Mouse (Mus musculus) hematopoietic stem cell, adult 5-6 weeks (primary cell): Measurements from ENCODE around the gene Slc35a1. TPM values are rescaled to one million over a fixed set of nuclear protein-coding genes. Genes with fewer than 3 reads are reported as not detected.
"Not testable (repeated sequence)": the region's sequence is repeated elsewhere in the genome, so short reads cannot be mapped to it uniquely, and the experiment has no call there.

Experiments used
- ATAC-seq, 2 experiments: fragments of 125-278 bp in 1 of 2; replicated peaks in 1 of 2; 2 replicates each; pipeline ENCODE4 v1.8.0; 2016 to 2017; ENCODE audit warnings: inconsistent platforms in 2 of 2, mild to moderate bottlenecking in 2 of 2, moderate number of reproducible peaks in 2 of 2, low read depth in 1 of 2, moderate TSS enrichment in 1 of 2; ENCODE audit not compliant: low FRiP score in 2 of 2, poor library complexity in 2 of 2, severe bottlenecking in 2 of 2, insufficient read depth in 1 of 2, low TSS enrichment in 1 of 2
- total RNA-seq: library from RNA; stranded (forward); fragments of 172-1452, 232-1000 nt; gene quantifications from 2 replicates; pipeline ENCODE4 v1.2.3, GENCODE M21; 2017

Gene Slc35a1
- total RNA-seq: 42.3 and 44.1 TPM in 2 replicates

DNA sequence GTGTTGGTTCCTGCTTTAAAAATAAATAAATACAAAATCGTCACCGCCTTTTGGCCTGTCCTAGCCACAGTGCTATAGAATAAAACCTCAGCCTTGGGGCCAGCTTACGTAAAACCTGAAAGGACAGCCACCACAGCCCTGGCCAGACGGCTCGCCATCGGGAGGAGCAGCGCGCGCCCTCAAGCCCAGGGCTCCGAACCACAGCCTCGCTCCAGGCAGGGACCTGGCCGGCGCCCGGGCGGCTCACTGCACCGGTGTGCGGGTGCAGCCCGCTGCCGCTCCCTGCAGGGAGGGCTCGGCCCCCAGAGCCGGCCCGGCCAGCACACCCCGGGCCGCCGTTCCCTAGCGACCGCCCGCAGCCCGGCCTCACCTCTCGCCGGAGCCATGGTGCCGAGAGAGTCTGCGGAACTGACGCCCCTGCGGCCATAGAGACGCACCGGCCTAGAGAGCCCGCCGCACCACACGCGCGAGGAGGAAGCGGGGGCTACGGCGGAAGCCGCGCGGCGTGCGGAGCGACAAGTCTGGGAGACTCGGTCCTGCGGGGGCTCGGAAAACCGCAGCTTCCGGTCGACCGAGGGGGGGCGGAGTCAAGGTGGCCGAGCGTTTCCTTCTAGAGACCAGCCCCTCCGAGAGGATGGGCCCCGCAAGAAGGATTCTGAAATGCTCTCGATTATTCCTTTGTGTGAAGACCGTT, at the start of gene Slc35a1:
Gene Slc35a1, minus strand, starts transcription at position 565 of the 694 bp plus-strand sequence.
- peak; percentile 97 for ATAC-seq

DNA sequence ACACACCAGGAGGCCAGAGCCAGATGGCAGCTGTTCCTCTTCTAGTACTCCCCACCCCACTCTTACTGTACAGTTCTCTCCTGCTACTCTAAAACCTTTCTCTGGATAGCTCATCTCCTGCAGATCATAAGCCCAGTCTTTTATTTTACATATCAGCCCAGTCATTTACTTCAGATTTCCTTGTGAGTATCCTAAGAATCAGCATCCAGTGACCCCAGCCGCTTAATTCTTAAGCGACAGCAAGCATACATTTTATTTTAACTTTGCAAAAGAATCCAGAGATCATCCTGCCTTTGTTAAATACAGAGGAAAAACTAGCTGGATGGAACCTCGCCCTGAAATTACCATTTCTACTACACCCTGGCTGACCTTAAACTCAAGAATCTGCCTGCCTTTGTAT, 47.2 kb upstream of the Slc35a1 start:
- ATAC-seq: no peak

DNA sequence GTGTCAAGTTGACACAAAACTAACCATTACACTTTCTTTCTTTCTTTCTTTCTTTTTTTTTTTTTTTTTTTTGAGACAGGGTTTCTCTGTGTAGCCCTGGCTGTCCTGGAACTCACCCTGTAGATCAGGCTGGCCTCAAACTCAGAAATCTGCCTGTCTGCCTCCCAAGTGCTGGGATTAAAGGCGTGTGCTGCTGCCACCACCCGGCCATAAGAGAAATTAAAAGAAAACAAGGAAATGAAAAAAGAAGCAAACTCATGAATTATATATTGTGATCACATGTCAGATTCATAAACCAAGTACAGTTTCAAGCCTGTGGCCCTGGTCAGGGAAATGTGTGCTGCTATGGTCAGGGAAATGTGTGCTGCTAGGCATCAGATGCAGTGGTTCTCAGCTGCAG, 46.2 kb upstream of the Slc35a1 start:
- ATAC-seq: not testable (repeated sequence)

DNA sequence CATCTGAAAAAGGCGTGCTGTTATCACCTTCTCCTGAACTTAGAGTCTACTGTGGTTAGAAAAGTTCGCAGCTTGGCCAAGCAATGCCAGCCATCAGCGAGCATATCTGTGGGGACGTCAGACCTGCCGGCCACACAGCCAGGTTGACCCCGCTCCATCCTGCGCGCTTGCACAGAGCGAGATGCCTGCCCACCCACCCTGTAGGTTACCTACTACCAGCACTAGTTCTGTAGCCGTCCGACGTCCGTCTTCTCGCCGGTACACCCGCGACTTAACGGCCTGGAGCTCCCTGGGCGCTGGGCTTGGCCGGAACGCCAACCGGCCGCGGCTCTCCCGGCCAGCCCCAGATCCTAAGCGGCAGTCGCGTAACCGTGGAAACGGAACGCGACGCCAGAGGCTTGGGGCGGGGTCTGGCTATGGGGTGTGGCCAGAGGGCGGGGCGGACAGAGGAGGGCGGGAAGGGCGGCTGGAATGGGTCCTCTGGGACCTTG, 42.7 kb upstream of the Slc35a1 start, which contains the start of gene Cfap206:
Gene Cfap206, minus strand, starts transcription at position 356 of the 491 bp plus-strand sequence.
- ATAC-seq: peak; percentile 93 to 95

DNA sequence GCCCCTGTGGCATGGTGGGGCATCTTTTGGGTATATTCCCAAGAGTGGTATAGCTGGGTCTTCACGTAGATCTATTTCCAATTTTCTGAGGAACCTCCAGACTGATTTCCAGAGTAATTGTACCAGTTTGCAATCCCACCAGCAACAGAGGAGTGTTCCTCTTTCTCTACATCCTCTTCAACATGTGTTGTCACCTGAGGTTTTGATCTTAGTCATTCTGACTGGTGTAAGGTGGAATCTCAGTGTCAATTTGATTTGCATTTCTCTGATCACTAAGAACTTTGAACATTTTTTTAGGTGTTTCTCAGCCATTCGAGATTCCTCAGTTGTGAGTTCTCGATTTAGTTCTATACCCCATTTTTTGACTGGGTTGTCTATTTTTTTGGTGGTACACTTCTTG, 38.5 kb upstream of the Slc35a1 start:
- not testable (repeated sequence) for ATAC-seq

DNA sequence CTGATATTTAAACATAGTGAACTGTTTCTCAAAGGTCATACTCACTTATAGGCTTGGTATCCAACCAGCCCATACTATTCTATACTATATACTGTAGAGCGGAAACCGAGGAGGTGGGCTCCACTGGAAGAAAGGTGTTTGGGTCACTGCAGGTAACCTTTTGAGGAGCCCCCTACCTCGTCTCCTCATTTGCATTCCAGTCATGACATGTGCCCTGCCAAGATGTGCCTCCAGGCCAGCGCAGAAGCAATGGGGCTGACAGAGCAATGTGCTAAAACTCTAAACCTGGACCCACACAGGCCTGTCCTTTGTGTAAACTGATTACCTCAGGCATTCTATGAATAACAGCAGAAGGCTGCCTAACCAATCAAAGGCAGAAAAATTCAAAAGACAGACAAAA, 37.1 kb upstream of the Slc35a1 start:
- ATAC-seq: no peak

DNA sequence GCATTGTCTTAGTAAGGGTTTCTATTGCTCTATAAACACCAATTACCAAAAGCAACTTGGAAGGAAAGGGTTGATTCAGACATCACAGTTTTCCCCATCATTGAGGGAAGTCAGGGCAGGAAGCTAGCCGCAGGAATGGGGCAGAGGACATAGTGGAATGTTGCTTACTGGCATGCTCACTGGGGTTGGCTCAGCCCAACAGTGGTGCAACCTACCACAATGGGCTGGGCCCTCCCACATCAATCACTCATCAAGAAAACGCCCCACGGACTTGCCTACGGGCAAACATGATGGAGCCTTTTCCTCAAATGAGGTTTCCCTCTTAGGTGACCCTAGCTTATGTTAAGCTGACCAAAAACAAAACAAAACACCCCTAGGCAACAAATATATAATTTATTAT, 35.9 kb upstream of the Slc35a1 start:
- ATAC-seq: no peak

DNA sequence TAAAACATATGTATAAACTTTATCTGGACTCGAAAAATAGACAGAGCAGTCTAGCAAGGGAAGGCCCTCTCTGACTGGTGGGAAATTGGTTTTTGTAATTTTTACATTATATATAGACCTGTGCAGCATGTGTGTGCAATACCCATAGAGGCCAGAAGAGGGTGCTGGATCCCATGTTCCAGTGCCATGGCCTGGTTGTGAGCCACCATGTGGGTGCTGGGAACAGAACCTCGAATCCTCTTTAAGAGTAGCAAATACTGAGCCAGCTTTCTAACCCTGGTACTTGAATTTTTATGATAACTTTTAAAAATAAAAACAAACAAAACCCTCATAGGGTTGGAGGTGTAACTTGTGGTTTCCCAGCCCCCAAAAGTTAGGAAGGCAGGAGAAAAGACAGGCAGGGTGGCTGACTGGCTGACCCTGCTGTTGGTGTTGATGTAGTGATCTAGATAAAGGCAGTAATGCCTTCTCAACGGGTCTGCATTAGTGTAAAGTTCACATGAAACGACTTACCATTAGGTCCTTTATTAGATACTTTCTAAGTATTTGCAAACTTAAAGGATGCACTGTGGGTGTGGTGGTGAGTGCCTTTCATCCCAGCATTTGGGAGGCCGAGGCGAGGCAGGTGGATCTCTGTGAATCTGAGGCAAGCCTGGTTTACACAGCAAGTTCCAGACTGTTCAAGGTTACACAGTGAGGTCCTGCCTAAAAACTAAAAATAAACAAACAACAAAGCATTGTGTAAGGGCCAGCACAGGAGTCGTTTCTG, 33.1 kb upstream of the Slc35a1 start:
- ATAC-seq: no peak

DNA sequence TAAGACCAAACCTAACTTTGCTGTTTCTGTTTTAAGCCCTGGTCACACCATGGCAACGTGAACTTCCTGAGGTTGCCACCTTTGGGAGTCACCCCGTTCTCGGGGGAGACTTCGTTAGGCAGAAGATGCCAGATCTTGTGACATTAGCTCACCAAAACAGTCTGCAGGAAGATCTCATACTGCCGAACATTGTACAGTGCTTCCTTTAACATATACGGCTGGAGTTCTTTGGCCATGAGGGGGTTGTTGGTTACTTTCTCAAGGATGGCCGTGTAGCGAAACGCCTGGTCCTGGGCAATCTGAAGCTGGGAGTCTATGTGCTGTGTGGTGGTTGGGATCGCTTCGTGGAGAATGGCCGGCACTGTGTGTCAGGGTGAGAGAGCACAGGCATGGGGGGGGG, 32.2 kb upstream of the Slc35a1 start:
- no peak for ATAC-seq

DNA sequence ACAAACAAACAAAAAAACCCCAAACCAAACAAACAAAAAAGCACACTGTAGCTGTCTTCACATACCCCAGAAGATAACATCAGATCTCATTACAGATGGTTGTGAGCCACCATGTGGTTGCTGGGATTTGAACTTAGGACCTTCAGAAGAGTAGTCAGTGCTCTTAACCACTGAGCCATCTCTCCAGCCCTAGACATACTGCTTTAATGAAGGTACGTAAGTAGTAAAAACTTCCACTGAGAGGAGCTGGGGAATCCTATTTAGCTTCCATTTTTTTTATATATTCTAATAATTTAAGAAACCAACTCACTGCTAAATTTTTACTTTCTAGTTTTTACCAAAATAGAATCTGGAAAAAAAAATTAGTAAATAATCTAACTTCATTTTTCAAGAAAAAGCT, 27.8 kb upstream of the Slc35a1 start:
- no peak for ATAC-seq

DNA sequence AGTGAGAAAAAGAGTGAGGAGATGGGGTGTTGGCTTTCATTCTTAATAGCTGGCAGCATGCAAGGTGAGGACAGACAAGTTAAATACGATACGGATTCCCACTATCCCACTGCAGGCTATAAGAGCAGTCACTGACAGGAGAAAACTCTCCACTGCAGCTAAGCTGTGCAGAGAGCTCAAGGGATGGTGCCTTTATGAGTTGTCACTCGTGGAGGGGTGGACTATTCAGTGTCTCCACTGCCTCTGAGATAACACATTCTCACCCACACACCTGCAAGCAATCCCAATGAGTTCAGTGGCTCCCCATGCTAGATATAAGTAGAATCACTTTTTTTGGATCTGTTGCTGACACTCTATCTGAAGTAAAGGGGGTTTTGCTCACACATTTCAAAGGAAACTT, 20.9 kb upstream of the Slc35a1 start:
- no peak for ATAC-seq

DNA sequence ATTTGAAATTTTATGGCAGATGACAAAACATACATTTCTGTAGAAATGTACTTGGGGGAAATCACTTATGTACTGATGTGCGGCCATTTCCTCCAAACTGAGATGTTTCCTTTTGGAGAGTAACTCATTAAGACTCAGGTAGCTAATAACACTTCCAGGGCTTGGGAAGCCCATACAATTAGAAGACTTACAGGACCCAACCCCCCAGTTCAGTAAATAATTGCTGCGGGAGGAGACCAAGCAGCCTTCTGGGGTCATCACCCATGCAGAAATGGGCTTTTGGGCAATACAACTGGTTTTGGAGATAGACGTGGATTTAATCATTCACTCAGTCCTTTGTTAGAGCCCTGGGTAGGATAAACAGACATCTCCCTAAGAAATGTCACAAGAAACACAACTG, 20.0 kb upstream of the Slc35a1 start:
- ATAC-seq: no peak

DNA sequence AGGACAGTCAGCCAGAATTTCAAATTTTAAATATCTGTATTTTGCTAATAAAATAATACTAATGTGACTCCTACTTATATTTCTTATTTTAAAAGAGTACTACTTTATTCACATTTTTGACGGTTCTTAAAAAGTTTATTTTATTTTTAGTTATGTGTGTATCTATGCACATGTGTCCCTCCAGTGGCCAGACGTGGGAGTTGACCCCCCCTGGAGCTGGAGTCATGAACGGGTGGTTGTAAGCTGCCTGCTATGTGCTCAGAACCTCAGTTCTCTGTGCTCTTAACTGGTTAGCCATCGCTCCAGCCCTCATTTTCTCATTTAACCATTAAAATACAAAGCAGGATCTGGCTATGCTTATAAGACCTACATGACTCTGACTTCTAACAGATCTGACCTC, 15.8 kb upstream of the Slc35a1 start:
- ATAC-seq: no peak

DNA sequence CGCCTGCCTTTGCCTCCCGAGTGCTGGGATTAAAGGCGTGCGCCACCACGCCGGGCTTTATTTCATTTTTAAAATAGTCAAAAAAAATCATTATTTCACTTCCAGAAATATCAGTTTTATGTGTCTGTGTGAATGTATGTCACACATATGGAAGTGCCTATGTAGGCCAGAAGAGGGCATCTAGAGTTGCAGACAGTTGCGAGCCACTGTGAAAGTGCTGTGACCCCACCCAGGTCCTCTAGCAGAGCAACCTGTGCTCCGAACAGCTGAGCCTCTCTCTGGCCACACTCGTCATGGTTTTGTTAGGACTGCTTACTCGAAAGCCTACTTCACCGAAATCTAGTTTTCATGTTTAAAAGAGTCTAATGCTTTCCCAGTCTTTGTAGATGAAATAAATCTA, 15.0 kb upstream of the Slc35a1 start:
- ATAC-seq: no peak

DNA sequence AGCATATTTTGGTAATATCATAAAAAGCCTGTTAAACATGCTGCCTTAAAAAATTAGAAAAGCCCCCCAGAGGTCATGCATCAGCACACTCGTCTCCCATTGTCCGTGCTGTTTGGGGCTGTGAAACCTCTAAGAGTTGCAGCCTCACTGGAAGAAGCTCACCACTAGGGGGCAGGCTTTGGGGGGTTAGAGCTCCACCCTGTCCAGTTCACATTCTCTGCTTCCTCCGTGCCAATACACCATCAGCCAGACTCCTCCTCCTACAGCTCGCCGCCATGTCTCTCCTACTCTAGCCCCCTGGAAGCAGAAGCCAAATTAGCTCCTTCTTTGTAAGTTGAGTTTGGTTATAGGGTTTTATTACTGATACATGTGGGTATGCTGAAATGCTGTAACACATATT, 14.3 kb upstream of the Slc35a1 start:
- peak; percentile 62 to 72 for ATAC-seq

DNA sequence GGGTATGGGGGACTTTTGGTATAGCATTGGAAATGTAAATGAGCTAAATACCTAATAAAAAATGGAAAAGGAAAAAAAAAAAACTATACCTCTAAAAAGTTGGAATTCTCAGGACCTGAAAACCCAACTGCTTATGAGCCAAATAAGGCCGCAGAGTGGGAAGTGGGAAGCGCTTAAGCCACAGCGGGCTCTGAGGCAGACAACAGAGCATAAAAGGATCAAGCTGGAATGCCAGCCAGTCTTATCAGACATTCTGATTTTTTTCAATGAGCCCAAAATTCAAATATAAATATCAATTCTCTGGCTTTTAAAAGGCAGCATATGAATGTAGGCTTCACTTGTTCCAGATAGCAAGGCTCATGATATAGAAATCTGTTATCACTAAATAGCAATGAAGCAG, 783 bp upstream of the Slc35a1 start:
- ATAC-seq: no peak

DNA sequence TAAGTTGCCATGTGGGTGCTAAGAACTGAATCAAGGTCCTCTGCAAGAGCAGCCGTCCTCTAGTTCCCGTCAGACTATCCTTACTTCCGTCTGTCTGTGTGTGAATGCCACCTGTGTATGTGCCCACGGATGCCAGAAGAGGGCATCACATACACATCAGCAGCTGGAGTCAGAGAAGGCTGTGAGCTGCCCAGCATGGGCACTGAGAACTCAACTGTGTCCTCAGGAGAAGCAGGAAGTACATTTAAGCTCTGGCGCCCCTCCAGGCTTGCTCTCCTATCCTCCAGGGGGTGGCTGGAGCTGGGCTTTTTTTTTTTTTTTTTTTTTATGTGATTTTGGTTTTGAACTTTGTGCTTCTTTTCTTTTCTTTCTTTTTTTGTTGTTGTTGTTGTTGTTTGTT, 6.7 kb downstream of the Slc35a1 start:
- ATAC-seq: peak; percentile 29 to 37; a peak in 1 of 4 replicates

DNA sequence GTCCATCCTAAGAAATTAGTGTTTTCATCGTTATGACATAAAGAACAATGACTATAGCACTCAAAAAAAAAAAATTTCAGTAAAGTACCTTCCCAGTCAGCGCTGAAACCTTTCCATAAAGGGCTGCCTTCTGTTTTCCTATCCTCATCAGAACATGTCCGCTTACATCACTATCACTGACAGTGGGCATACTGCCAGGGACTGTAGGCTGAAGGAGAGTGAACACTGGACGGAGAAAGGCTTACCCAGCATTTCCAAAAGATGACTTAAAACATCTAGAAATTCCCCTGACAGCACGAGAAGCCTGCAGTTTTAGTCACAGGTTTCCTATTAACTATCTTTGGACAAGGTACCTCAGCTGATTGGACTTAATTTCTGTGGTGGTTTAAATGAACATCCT, 13.5 kb downstream of the Slc35a1 start:
- no peak for ATAC-seq

DNA sequence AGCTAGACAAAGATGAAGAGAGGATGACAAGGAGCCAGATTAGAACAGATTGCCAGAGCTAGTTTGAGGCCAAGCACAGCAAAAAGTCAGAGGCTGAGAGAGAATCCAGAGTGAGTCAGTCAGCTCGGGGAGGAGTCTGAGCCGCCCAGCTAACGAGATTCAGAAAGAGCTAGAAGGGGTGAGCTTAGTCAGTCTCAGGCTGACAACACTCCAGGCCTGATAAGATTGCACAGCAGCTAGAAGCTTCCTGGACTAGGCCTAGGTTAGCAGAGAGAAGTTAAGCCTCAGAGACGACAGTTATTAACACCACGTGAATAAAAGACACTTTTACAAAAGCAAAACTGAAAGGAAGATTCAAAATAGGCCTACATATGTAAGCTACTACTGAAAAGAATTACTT, 19.3 kb downstream of the Slc35a1 start:
- no peak for ATAC-seq
